8 mouse cellular contexts compared by ENCODE assay signal in genomic region chr4:119294415-119295133, GRCm38 (mm10). TPM values are rescaled to one million over a fixed set of nuclear protein-coding genes. Genes with fewer than 3 reads are reported as not detected.
A peak's percentile ranks its signal among the peaks of the same experiment; 100 is the strongest.
DNase-seq lines count a peak whose midpoint lies in the region; ATAC-seq and TF ChIP-seq lines count a peak whose summit lies in the region.

TSS of gene Ybx1 (minus strand) at chr4:119294604.

- in situ Hi-C loops in ES-E14 (cut with MboI; ENCODE audit: low sequenced_read_pairs in 2 of 2, unreplicated experiment in 2 of 2) = no loop called here

- no peaks in the 10 kb centered on the region for H3K9me3 ChIP-seq in ES-E14 (ENCODE audit: control insufficient read depth, insufficient read depth, low read depth, low read length)
- no peaks in the 10 kb centered on the region for H3K9me3 ChIP-seq in forebrain, embryonic 15.5 days

- H3K27ac ChIP-seq in ES-E14 (ENCODE audit: insufficient read depth, low read depth, low read length, poor library complexity, severe bottlenecking) = peak within 1 kb of the TSS; percentile 86
- H3K27ac ChIP-seq in forebrain, embryonic 15.5 days (replicated peaks) = peak within 1 kb of the TSS; percentile 96

- TF ChIP-seq CTCF in lung, adult 2 months (IDR thresholded peaks at IDR 0.05; ENCODE audit: insufficient read depth, low read length) = no peak

- H3K36me3 ChIP-seq in ES-E14 (ENCODE audit: control insufficient read depth, insufficient read depth, low read length, poor library complexity, severe bottlenecking) = peaks cover 20% of the 10 kb centered on the region
- peaks cover 7% of the 10 kb centered on the region for H3K36me3 ChIP-seq in forebrain, embryonic 15.5 days

- H3K27me3 ChIP-seq in forebrain, embryonic 15.5 days = no peaks in the 10 kb centered on the region

- DNase-seq in ES-E14 (ENCODE audit: low read depth, low spot score) = peak; percentile 96
- DNase-seq in cerebellum, adult 11-12 months = peak; percentile 99
- peak; percentile 99 for DNase-seq in heart, postnatal 25 days (ENCODE audit: low spot score)
- peak; percentile 99 to 100 for DNase-seq in layer of hippocampus, adult 18-20 months (ENCODE audit: low spot score in 2 of 2)
- peak; percentile 100 for DNase-seq in lung, adult 2 months
- peak; percentile 97 to 98 for DNase-seq in thymus, adult 18-20 months

- peak; percentile 1; the same call in 1 of the 2 replicates for TF ChIP-seq POLR2A in lung, adult 2 months (IDR thresholded peaks at IDR 0.05; ENCODE audit: borderline replicate concordance, extremely low read depth, low read depth, low read length)

- no peaks in the 10 kb centered on the region for H3K4me1 ChIP-seq in ES-E14 (ENCODE audit: control insufficient read depth in 2 of 2, insufficient read depth in 2 of 2, low read length in 2 of 2, poor library complexity in 1 of 2)
- H3K4me1 ChIP-seq in forebrain, embryonic 15.5 days = peaks cover 37% of the 10 kb centered on the region
- peaks cover 8% of the 10 kb centered on the region for H3K4me1 ChIP-seq in lung, adult 2 months (ENCODE audit: control insufficient read depth, insufficient read depth, low read length)

- peak within 1 kb of the TSS; percentile 95 for H3K9ac ChIP-seq in ES-E14 (ENCODE audit: insufficient read depth, low read depth, low read length, poor library complexity, severe bottlenecking)
- H3K9ac ChIP-seq in forebrain, embryonic 15.5 days (replicated peaks) = peak within 1 kb of the TSS; percentile 90

- WGBS in forebrain, embryonic 15.5 days = 0% methylated on average over 58 of the region's 61 CpGs
- WGBS in lung, adult 2 months = under 1% methylated on average over 61 of the region's 61 CpGs

- peak within 1 kb of the TSS; percentile 68 for H3K4me2 ChIP-seq in forebrain, embryonic 15.5 days (replicated peaks)

- H3K4me3 ChIP-seq in ES-E14 (ENCODE audit: insufficient read depth in 1 of 2, low read depth in 1 of 2, low read length in 2 of 2, poor library complexity in 1 of 2, severe bottlenecking in 1 of 2) = peak within 1 kb of the TSS; percentile 90 to 93
- peak within 1 kb of the TSS; percentile 70 for H3K4me3 ChIP-seq in forebrain, embryonic 15.5 days
- peak within 1 kb of the TSS; percentile 97 for H3K4me3 ChIP-seq in lung, adult 2 months (replicated peaks; ENCODE audit: extremely low read depth, low read depth, low read length)

- peak; percentile 100 for ATAC-seq in forebrain, embryonic 15.5 days (replicated peaks)
- ATAC-seq in neutrophil, adult 5-6 weeks (ENCODE audit: extremely low read depth, insufficient number of reproducible peaks, low FRiP score, poor library complexity, severe bottlenecking) = peak; percentile 99

- intact Hi-C loops in heart, postnatal 25 days (cut with DNase I) = loop anchor here (1.0 to 5.0 kb wide), 2 partner anchors 26 to 128 kb away; partner anchors contain the start of genes Ppcs, Ppih and Zmynd12

TF ChIP-seq in ES-E14, 5 proteins besides CTCF, POLR2A, EP300 and RAD21:
- TF ChIP-seq ZNF384 (IDR thresholded peaks at IDR 0.05; ENCODE audit: low read depth, low read length) = no peak
- TF ChIP-seq ZC3H11A (IDR thresholded peaks at IDR 0.05; ENCODE audit: borderline replicate concordance, low read depth, low read length) = no peak
- TF ChIP-seq MAFK (IDR thresholded peaks at IDR 0.05; ENCODE audit: insufficient read depth, low read depth, low read length) = no peak
- TF ChIP-seq HCFC1 (IDR thresholded peaks at IDR 0.05; ENCODE audit: borderline replicate concordance, insufficient read depth, low read length) = 0 out of 2 replicates have a peak, but pooled peaks have one; percentile 31
- TF ChIP-seq CHD2 (IDR thresholded peaks at IDR 0.05; ENCODE audit: low read depth, low read length) = peak; percentile 78
TF ChIP-seq in ES-E14: peak in this region for 2.

RNA-seq across cellular contexts. Expression of gene Ybx1, which starts in this region (rescaled TPM):
- 574 and 855 TPM in 2 replicates for total RNA-seq in ES-E14 (2012; rRNA removed)
- polyA plus RNA-seq in forebrain, embryonic 15.5 days (2015; fragmentation: Nextera tagmentation; extraction: Ambion mirVana) = 950 and 958 TPM in 2 replicates
- 100 to 1,000 TPM; 786 to 800 TPM for total RNA-seq in heart, postnatal 25 days (2021)
- 100 to 1,000 TPM; 242 to 255 TPM for total RNA-seq in layer of hippocampus, adult 18-20 months (2021)
- 158 and 195 TPM in 2 replicates for polyA plus RNA-seq in lung, adult 2 months (2012; rRNA removed)
- 380 and 442 TPM in 2 replicates for total RNA-seq in neutrophil, adult 5-6 weeks (2017)

Comparison
In these comparisons a context has a peak if more than half of its experiments do, and no peak if none do; other contexts are left out.
1. Peak in every context shown above with its lines: DNase-seq, ATAC-seq, H3K4me3 ChIP-seq and H3K27ac ChIP-seq.